In genomic region chr13:51869129-51869491, GRCm38 (mm10) we compare ENCODE assay signal across 15 mouse cellular contexts. TPM values are rescaled to one million over a fixed set of nuclear protein-coding genes. Genes with fewer than 3 reads are reported as not detected.
DNase-seq lines count a peak whose midpoint lies in the region; ATAC-seq and TF ChIP-seq lines count a peak whose summit lies in the region.
"Had no signal": no experiment of that assay in that cellular context is flagged by ENCODE, and none has a peak within 500 bp of the region (broad histone marks: within the 10 kb centered on the region; RNA-seq: fewer than 3 reads in every experiment).

No protein-coding gene starts in this region.

- H3K36me3 ChIP-seq in forebrain, embryonic 14.5 days (ENCODE audit: control insufficient read depth, insufficient read depth, low read length): no peaks in the 10 kb centered on the region
- H3K36me3 ChIP-seq in forebrain, postnatal 0 days (ENCODE audit: insufficient read depth): no peaks in the 10 kb centered on the region
- no peaks in the 10 kb centered on the region for H3K36me3 ChIP-seq in heart, embryonic 13.5 days
- no peaks in the 10 kb centered on the region for H3K36me3 ChIP-seq in kidney, embryonic 16.5 days (ENCODE audit: insufficient read depth, low read length)

- H3K4me2 ChIP-seq in forebrain, embryonic 14.5 days (ENCODE audit: low read length): no peak overlapping the region
- no peak overlapping the region for H3K4me2 ChIP-seq in forebrain, postnatal 0 days (ENCODE audit: low read depth)
- H3K4me2 ChIP-seq in heart, embryonic 13.5 days: peak overlapping the region; percentile 30; the same call in 1 of the 2 replicates
- H3K4me2 ChIP-seq in kidney, embryonic 16.5 days (replicated peaks; ENCODE audit: low read depth, low read length): no peak overlapping the region
- H3K4me2 ChIP-seq: heart, embryonic 11.5 days; liver, embryonic 11.5 days had no signal

- no peaks in the 10 kb centered on the region for H3K9me3 ChIP-seq in forebrain, embryonic 14.5 days (replicated peaks; ENCODE audit: control insufficient read depth, low read length)
- no peaks in the 10 kb centered on the region for H3K9me3 ChIP-seq in forebrain, postnatal 0 days (ENCODE audit: low read length)
- no peaks in the 10 kb centered on the region for H3K9me3 ChIP-seq in heart, embryonic 13.5 days
- H3K9me3 ChIP-seq in kidney, embryonic 16.5 days (ENCODE audit: low read length): no peaks in the 10 kb centered on the region

- ATAC-seq in forebrain, embryonic 14.5 days: peak; percentile 42; the same call in 1 of the 2 replicates
- no peak for ATAC-seq in forebrain, postnatal 0 days
- ATAC-seq in heart, embryonic 13.5 days (ENCODE audit: extremely low read depth, insufficient number of reproducible peaks, low FRiP score, low TSS enrichment): no peak
- ATAC-seq in kidney, embryonic 16.5 days (ENCODE audit: low FRiP score, low TSS enrichment): no peak
- ATAC-seq: hindbrain, postnatal 0 days; liver, postnatal 0 days had no signal

- H3K4me1 ChIP-seq in forebrain, embryonic 14.5 days (ENCODE audit: control insufficient read depth, insufficient read depth, low read length): no peaks in the 10 kb centered on the region; the same call in 1 of the 2 replicates
- H3K4me1 ChIP-seq in forebrain, postnatal 0 days (ENCODE audit: insufficient read depth): peaks cover 3% of the 10 kb centered on the region; the same call in 1 of the 2 replicates
- H3K4me1 ChIP-seq in heart, embryonic 13.5 days: peaks cover 21% of the 10 kb centered on the region
- H3K4me1 ChIP-seq in kidney, embryonic 16.5 days (ENCODE audit: insufficient read depth, low read length): peaks cover 19% of the 10 kb centered on the region
- peaks cover 19% of the 10 kb centered on the region for H3K4me1 ChIP-seq in brown adipose tissue, adult 24 weeks (ENCODE audit: control insufficient read depth, insufficient read depth, insufficient read length, low read length)

- no peak for DNase-seq in forebrain, embryonic 14.5 days (ENCODE audit: low spot score)
- DNase-seq in forebrain, postnatal 0 days: no peak
- DNase-seq in heart, adult 11 months: no peak
- peak; percentile 57 for DNase-seq in kidney, adult 18-20 months
- DNase-seq in cerebellum, postnatal 10 days: no peak
- DNase-seq: cerebellum, adult 8-10 months; liver, postnatal 0 days; thymus, postnatal 25 days had no signal

- WGBS in forebrain, embryonic 14.5 days: 55% methylated on average over 9 of the region's 9 CpGs
- 58% methylated on average over 9 of the region's 9 CpGs for WGBS in forebrain, postnatal 0 days
- 76% methylated on average over 9 of the region's 9 CpGs for WGBS in heart, embryonic 13.5 days
- 72% methylated on average over 9 of the region's 9 CpGs for WGBS in kidney, embryonic 16.5 days

- H3K27ac ChIP-seq in forebrain, embryonic 14.5 days (ENCODE audit: low read depth, low read length): no peak overlapping the region
- no peak overlapping the region for H3K27ac ChIP-seq in forebrain, postnatal 0 days (ENCODE audit: low read depth, low read length)
- H3K27ac ChIP-seq in heart, embryonic 13.5 days (replicated peaks): 0 out of 2 replicates have a peak overlapping the region, but pooled peaks have one; percentile 50
- no peak overlapping the region for H3K27ac ChIP-seq in kidney, embryonic 16.5 days (ENCODE audit: low read length)
- peak overlapping the region; percentile 95 for H3K27ac ChIP-seq in brown adipose tissue, adult 24 weeks (replicated peaks; ENCODE audit: low read depth, low read length)
- H3K27ac ChIP-seq: hindbrain, postnatal 0 days; macrophage had no signal

- no peak overlapping the region for H3K4me3 ChIP-seq in forebrain, embryonic 14.5 days (ENCODE audit: low read depth, low read length)
- H3K4me3 ChIP-seq in forebrain, postnatal 0 days (ENCODE audit: low read depth, low read length): no peak overlapping the region
- no peak overlapping the region for H3K4me3 ChIP-seq in heart, embryonic 13.5 days
- no peak overlapping the region for H3K4me3 ChIP-seq in kidney, embryonic 16.5 days (ENCODE audit: low read length)
- no peak overlapping the region for H3K4me3 ChIP-seq in brown adipose tissue, adult 24 weeks (ENCODE audit: insufficient read depth, low read depth, low read length)

- H3K27me3 ChIP-seq in forebrain, embryonic 14.5 days (replicated peaks; ENCODE audit: control insufficient read depth, insufficient read depth, low read length): 0 out of 2 replicates have a peak, but pooled peaks cover 2% of the 10 kb centered on the region
- H3K27me3 ChIP-seq in forebrain, postnatal 0 days (ENCODE audit: insufficient read depth, low read length): no peaks in the 10 kb centered on the region
- H3K27me3 ChIP-seq in heart, embryonic 13.5 days (replicated peaks): no peaks in the 10 kb centered on the region
- no peaks in the 10 kb centered on the region for H3K27me3 ChIP-seq in kidney, embryonic 16.5 days (ENCODE audit: insufficient read depth, low read length)

- no peak for TF ChIP-seq CTCF in forebrain, postnatal 0 days (IDR thresholded peaks at IDR 0.05; ENCODE audit: low read depth)

- no peak overlapping the region for H3K9ac ChIP-seq in forebrain, embryonic 14.5 days (ENCODE audit: low read length)
- no peak overlapping the region for H3K9ac ChIP-seq in forebrain, postnatal 0 days
- H3K9ac ChIP-seq in heart, embryonic 13.5 days: peak overlapping the region; percentile 61; the same call in 1 of the 2 replicates
- H3K9ac ChIP-seq in kidney, embryonic 16.5 days (replicated peaks; ENCODE audit: low read length): no peak overlapping the region
- H3K9ac ChIP-seq: liver, postnatal 0 days had no signal

RNA-seq across cellular contexts. Expression of gene Gadd45g, which starts 22.6 kb away (rescaled TPM):
- 112 and 132 TPM in 2 replicates for polyA plus RNA-seq in forebrain, embryonic 14.5 days (2014; fragmentation: Nextera tagmentation; extraction: Ambion mirVana)
- 13.8 and 13.9 TPM in 2 replicates for total RNA-seq in forebrain, postnatal 0 days (2014; rRNA removed)
- 34.3 and 35.1 TPM in 2 replicates for polyA plus RNA-seq in forebrain, postnatal 0 days (2015; fragmentation: Nextera tagmentation; extraction: Ambion mirVana)
- 51.2 and 51.8 TPM in 2 replicates for polyA plus RNA-seq in heart, embryonic 13.5 days (2015; fragmentation: Nextera tagmentation; extraction: Ambion mirVana)
- 45.8 and 48.5 TPM in 2 replicates for polyA plus RNA-seq in kidney, embryonic 16.5 days (2015; fragmentation: Nextera tagmentation; extraction: Ambion mirVana)
- polyA plus RNA-seq in brown adipose tissue, adult 24 weeks (2012; ENCODE audit: insufficient read depth, insufficient read length, missing spikeins): 23.0 and 54.1 TPM in 2 replicates

Comparison
In these comparisons a context has a peak if more than half of its experiments do, and no peak if none do; other contexts are left out.
1. H3K27ac ChIP-seq: peak in heart, embryonic 13.5 days (single experiment) and brown adipose tissue, adult 24 weeks (single experiment); none in forebrain, embryonic 14.5 days (single experiment), forebrain, postnatal 0 days (single experiment) and kidney, embryonic 16.5 days (single experiment).